1 mouse cellular context compared by ENCODE assay signal in the genomic region with DNA sequence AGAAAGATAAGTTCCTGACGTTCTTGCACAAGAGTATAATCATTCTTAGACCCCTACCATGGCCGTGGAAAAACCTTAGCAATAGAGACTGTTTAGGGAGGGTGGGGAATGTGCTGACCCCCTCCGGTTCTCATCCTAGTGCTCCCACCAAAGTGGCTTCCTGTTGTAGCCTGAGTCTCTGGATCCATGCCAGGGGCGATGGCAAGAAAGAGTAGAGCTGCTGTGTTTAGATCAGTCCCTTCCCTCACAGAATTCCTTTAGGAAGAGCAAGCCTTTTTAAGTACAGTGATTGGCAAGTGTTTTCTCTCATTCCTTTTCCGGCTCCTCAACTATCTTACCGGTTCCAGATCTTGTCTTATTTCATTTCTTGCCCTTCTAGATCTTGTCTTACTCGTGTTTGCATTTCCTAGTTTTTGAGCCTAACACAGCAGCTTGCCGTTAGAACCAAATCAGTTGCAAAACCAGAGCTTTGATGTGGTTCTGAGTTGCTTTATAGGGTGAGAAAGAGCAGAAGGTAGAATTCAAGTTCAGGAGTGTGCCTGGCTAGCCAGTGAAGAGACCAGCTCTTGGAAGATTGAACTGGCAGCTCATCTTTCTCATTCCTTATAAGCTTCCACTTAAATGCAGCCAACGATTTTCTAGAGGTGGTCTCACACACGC.
TF ChIP-seq lines count a peak whose summit lies in the region.

No protein-coding gene starts in this region.

TF ChIP-seq in myocyte, 11 proteins besides CTCF, POLR2A, EP300 and RAD21 (continued from another document):
- TF ChIP-seq POLR2AphosphoS2 (IDR thresholded peaks at IDR 0.05; ENCODE audit: insufficient read length, low read depth) (no peak), TCF3 (IDR thresholded peaks at IDR 0.05; ENCODE audit: insufficient read length, low read depth) (no peak), MYOG (IDR thresholded peaks at IDR 0.05; ENCODE audit: control insufficient read depth in 1 of 3, insufficient read depth in 1 of 3, insufficient read length in 2 of 3, low read depth in 2 of 3) (no peak)
TF ChIP-seq in myocyte: peak in this region for 0.
